Comparison of ENCODE assay signal across 15 mouse cellular contexts in the genomic region with DNA sequence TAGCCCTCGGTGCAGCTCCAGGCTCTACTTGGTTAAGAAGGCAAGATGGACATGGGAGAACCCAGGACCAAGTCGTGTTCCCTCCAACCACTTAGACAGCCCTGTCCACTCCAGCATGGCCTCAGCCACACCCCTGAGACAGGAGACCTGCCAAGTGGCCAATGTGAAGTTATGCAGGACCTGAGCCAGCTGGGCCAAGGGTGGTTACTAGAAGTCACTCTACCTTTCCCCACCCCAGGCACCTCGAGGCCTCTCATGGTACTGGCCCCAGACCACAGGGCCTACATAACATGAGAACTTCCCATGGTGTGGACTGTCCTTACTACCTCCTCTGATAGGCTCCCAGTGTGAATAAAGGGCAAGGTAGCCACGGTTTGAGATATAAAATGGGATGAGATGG. TPM values are rescaled to one million over a fixed set of nuclear protein-coding genes. Genes with fewer than 3 reads are reported as not detected.
DNase-seq lines count a peak whose midpoint lies in the region; ATAC-seq and TF ChIP-seq lines count a peak whose summit lies in the region.
"Had no signal": no experiment of that assay in that cellular context is flagged by ENCODE, and none has a peak within 500 bp of the region (broad histone marks: within the 10 kb centered on the region; RNA-seq: fewer than 3 reads in every experiment).

No protein-coding gene starts in this region.

- DNase-seq in liver, postnatal 0 days, result no peak
- no peak for DNase-seq in liver, embryonic 11.5 days (ENCODE audit: low spot score)
- no peak for DNase-seq in heart, embryonic 10.5 days (ENCODE audit: low spot score)
- DNase-seq in kidney, adult 8-10 months, result peak; percentile 66 to 82
- DNase-seq in lung, postnatal 25 days (ENCODE audit: low spot score), result peak; percentile 12
- DNase-seq in frontal cortex, postnatal 10 days (ENCODE audit: low spot score in 2 of 2), result no peak
- DNase-seq in right cerebral cortex, adult 2 months (ENCODE audit: low spot score in 2 of 2), result no peak
- DNase-seq in testis, postnatal 14 days (ENCODE audit: low spot score), result no peak
- DNase-seq: cerebellum, postnatal 14 days; thymus, postnatal 25 days had no signal

- no peaks in the 10 kb centered on the region for H3K9me3 ChIP-seq in liver, postnatal 0 days (ENCODE audit: low read length)
- no peaks in the 10 kb centered on the region for H3K9me3 ChIP-seq in liver, embryonic 11.5 days (ENCODE audit: control insufficient read depth, low read length)
- H3K9me3 ChIP-seq in heart, embryonic 10.5 days, result 0 out of 2 replicates have a peak, but pooled peaks cover 2% of the 10 kb centered on the region
- H3K9me3 ChIP-seq: megakaryocyte, embryonic 14.5 days had no signal

- ATAC-seq in liver, postnatal 0 days, result peak; percentile 43; the same call in 1 of the 2 replicates
- no peak for ATAC-seq in liver, embryonic 11.5 days (replicated peaks; ENCODE audit: low FRiP score)
- ATAC-seq: hindbrain, postnatal 0 days; Patski had no signal

- TF ChIP-seq EP300 in liver, postnatal 0 days (IDR thresholded peaks at IDR 0.05; ENCODE audit: low read depth), result no peak

- H3K9ac ChIP-seq in liver, postnatal 0 days (replicated peaks), result no peak overlapping the region
- H3K9ac ChIP-seq in liver, embryonic 11.5 days (ENCODE audit: low read depth, low read length), result no peak overlapping the region

- H3K27ac ChIP-seq in liver, postnatal 0 days (ENCODE audit: low read depth), result no peak overlapping the region
- H3K27ac ChIP-seq in liver, embryonic 11.5 days (ENCODE audit: low read depth, low read length), result no peak overlapping the region
- H3K27ac ChIP-seq in heart, embryonic 10.5 days, result peak overlapping the region; percentile 84; the same call in 1 of the 2 replicates
- H3K27ac ChIP-seq: hindbrain, postnatal 0 days had no signal

- H3K4me1 ChIP-seq in liver, postnatal 0 days (ENCODE audit: insufficient read depth), result peaks cover 3% of the 10 kb centered on the region; the same call in 1 of the 2 replicates
- peaks cover 27% of the 10 kb centered on the region for H3K4me1 ChIP-seq in liver, embryonic 11.5 days (replicated peaks; ENCODE audit: control insufficient read depth, insufficient read depth, low read length)
- H3K4me1 ChIP-seq in heart, embryonic 10.5 days, result peaks cover 80% of the 10 kb centered on the region

- no peak overlapping the region for H3K4me3 ChIP-seq in liver, postnatal 0 days (ENCODE audit: low read depth, low read length)
- no peak overlapping the region for H3K4me3 ChIP-seq in liver, embryonic 11.5 days (ENCODE audit: low read depth, low read length)
- H3K4me3 ChIP-seq in heart, embryonic 10.5 days, result no peak overlapping the region
- H3K4me3 ChIP-seq: megakaryocyte, embryonic 14.5 days; myocyte had no signal

- H3K4me2 ChIP-seq in liver, postnatal 0 days (ENCODE audit: low read depth, low read length), result no peak overlapping the region
- H3K4me2 ChIP-seq in liver, embryonic 11.5 days, result no peak overlapping the region

- no peaks in the 10 kb centered on the region for H3K36me3 ChIP-seq in liver, postnatal 0 days (replicated peaks; ENCODE audit: insufficient read depth, low read length)
- no peaks in the 10 kb centered on the region for H3K36me3 ChIP-seq in liver, embryonic 11.5 days (ENCODE audit: control insufficient read depth, insufficient read depth, low read length)
- H3K36me3 ChIP-seq in heart, embryonic 10.5 days, result peaks cover 8% of the 10 kb centered on the region; the same call in 1 of the 2 replicates

- 42% methylated on average over 4 of the region's 4 CpGs for WGBS in liver, postnatal 0 days (ENCODE audit: insufficient replicate concordance)
- 58% methylated on average over 4 of the region's 4 CpGs for WGBS in liver, embryonic 11.5 days
- WGBS in heart, embryonic 10.5 days, result 50% methylated on average over 4 of the region's 4 CpGs

- no peak for TF ChIP-seq CTCF in liver, postnatal 0 days (IDR thresholded peaks at IDR 0.05; ENCODE audit: low read depth)

- H3K27me3 ChIP-seq in liver, postnatal 0 days (ENCODE audit: insufficient read depth, low read length), result no peaks in the 10 kb centered on the region
- H3K27me3 ChIP-seq in liver, embryonic 11.5 days (replicated peaks; ENCODE audit: control insufficient read depth, insufficient read depth, low read length), result no peaks in the 10 kb centered on the region
- no peaks in the 10 kb centered on the region for H3K27me3 ChIP-seq in heart, embryonic 10.5 days (ENCODE audit: insufficient read depth, poor library complexity, severe bottlenecking)
- H3K27me3 ChIP-seq: Patski had no signal

RNA-seq across cellular contexts. Expression of a gene that starts 19.4 kb away (rescaled TPM):
- polyA plus RNA-seq in liver, postnatal 0 days (2015; fragmentation: Nextera tagmentation; extraction: Ambion mirVana), result 0.15 and 0.17 TPM in 2 replicates
- polyA plus RNA-seq in liver, embryonic 11.5 days (2014; fragmentation: Nextera tagmentation; extraction: Ambion mirVana), result 2.6 and 3.2 TPM in 2 replicates
- polyA plus RNA-seq in heart, embryonic 10.5 days (2016; fragmentation: Nextera tagmentation; extraction: Ambion mirVana), result 11.1 and 11.8 TPM in 2 replicates

RNA-seq across cellular contexts. Expression of a gene that starts 40.2 kb away (rescaled TPM):
- 0.07 and 0.15 TPM in 2 replicates for polyA plus RNA-seq in liver, postnatal 0 days (2015; fragmentation: Nextera tagmentation; extraction: Ambion mirVana)
- polyA plus RNA-seq in liver, embryonic 11.5 days (2014; fragmentation: Nextera tagmentation; extraction: Ambion mirVana), result not detected in 2 replicates
- 0.55 and 0.84 TPM in 2 replicates for polyA plus RNA-seq in heart, embryonic 10.5 days (2016; fragmentation: Nextera tagmentation; extraction: Ambion mirVana)
- polyA plus RNA-seq: limb, embryonic 11.5 days; myocyte; Patski had no signal

RNA-seq across cellular contexts. Expression of a gene that starts 45.1 kb away (rescaled TPM):
- polyA plus RNA-seq in liver, postnatal 0 days (2015; fragmentation: Nextera tagmentation; extraction: Ambion mirVana), result 0.21 TPM in 1 of 2 replicates, not detected in the other
- polyA plus RNA-seq in liver, embryonic 11.5 days (2014; fragmentation: Nextera tagmentation; extraction: Ambion mirVana), result 0.81 and 1.1 TPM in 2 replicates
- polyA plus RNA-seq in heart, embryonic 10.5 days (2016; fragmentation: Nextera tagmentation; extraction: Ambion mirVana), result 0.54 TPM in 1 of 2 replicates, not detected in the other
- polyA plus RNA-seq: myocyte, Patski had no signal

RNA-seq across cellular contexts. Expression of a gene that starts 48.1 kb away (rescaled TPM):
- 0.75 and 1.6 TPM in 2 replicates for polyA plus RNA-seq in liver, postnatal 0 days (2015; fragmentation: Nextera tagmentation; extraction: Ambion mirVana)
- 0.22 and 0.25 TPM in 2 replicates for polyA plus RNA-seq in liver, embryonic 11.5 days (2014; fragmentation: Nextera tagmentation; extraction: Ambion mirVana)
- polyA plus RNA-seq in heart, embryonic 10.5 days (2016; fragmentation: Nextera tagmentation; extraction: Ambion mirVana), result not detected in 2 replicates
- polyA plus RNA-seq: limb, embryonic 11.5 days; myocyte; Patski had no signal

Comparison
In these comparisons a context has a peak if more than half of its experiments do, and no peak if none do; other contexts are left out.
1. DNase-seq: peak in kidney, adult 8-10 months (2 of 2) and lung, postnatal 25 days (single experiment); none in liver, postnatal 0 days (single experiment), liver, embryonic 11.5 days (single experiment), heart, embryonic 10.5 days (single experiment), frontal cortex, postnatal 10 days (0 of 2), right cerebral cortex, adult 2 months (0 of 2) and testis, postnatal 14 days (single experiment).